Mouse (Mus musculus) ES-E14 (cell line): Measurements from ENCODE around the gene Lyrm1. TPM values are rescaled to one million over a fixed set of nuclear protein-coding genes. Genes with fewer than 3 reads are reported as not detected.
A peak's percentile ranks its signal among the peaks of the same experiment; 100 is the strongest.

Source experiments
- DNase-seq: peaks from one replicate; pipeline ENCODE4 v3.0.0-alpha.2; 2013; ENCODE audit warnings: low read depth, low spot score
- H3K27ac ChIP-seq: 2 replicates; pipeline ENCODE4 v1.5.1; 2012; ENCODE audit warnings: low read depth, mild to moderate bottlenecking, low read length, moderate library complexity, mixed read lengths; ENCODE audit not compliant: poor library complexity, insufficient read depth, severe bottlenecking
- H3K36me3 ChIP-seq: 2 replicates; pipeline ENCODE4 v1.6.1; 2012; ENCODE audit warnings: mild to moderate bottlenecking, low read length, moderate library complexity, mixed read lengths; ENCODE audit not compliant: control insufficient read depth, poor library complexity, insufficient read depth, severe bottlenecking
- H3K4me1 ChIP-seq, 2 experiments: fragments of 150-350 bp in 1 of 2; sonication (generic) in 1 of 2; 2 replicates each; pipeline ENCODE4 v1.6.1; 2012; ENCODE audit warnings: low read length in 2 of 2, mild to moderate bottlenecking in 1 of 2, mixed read lengths in 1 of 2; ENCODE audit not compliant: control insufficient read depth in 2 of 2, insufficient read depth in 2 of 2, poor library complexity in 1 of 2
- H3K4me3 ChIP-seq, 2 experiments: fragments of 150-350 bp in 1 of 2; sonication (generic) in 1 of 2; 2 replicates each; pipeline ENCODE4 v1.5.1; 2012; ENCODE audit warnings: low read length in 2 of 2, low read depth in 1 of 2, mild to moderate bottlenecking in 1 of 2, mixed read lengths in 1 of 2; ENCODE audit not compliant: insufficient read depth in 1 of 2, poor library complexity in 1 of 2, severe bottlenecking in 1 of 2
- H3K9ac ChIP-seq: 2 replicates; pipeline ENCODE4 v1.6.1; 2012; ENCODE audit warnings: low read depth, mild to moderate bottlenecking, low read length, mixed read lengths; ENCODE audit not compliant: poor library complexity, insufficient read depth, severe bottlenecking
- H3K9me3 ChIP-seq: fragments of 150-350 bp; sonication (generic); 2 replicates; pipeline ENCODE4 v1.6.1; 2012; ENCODE audit warnings: low read depth, mild to moderate bottlenecking, low read length; ENCODE audit not compliant: control insufficient read depth, insufficient read depth
- CHD2 ChIP-seq: IDR thresholded peaks from 2 replicates; pipeline ENCODE4 v1.6.1; 2014; ENCODE audit warnings: mild to moderate bottlenecking, low read depth, low read length, inconsistent platforms
- HCFC1 ChIP-seq: IDR thresholded peaks from 2 replicates; pipeline ENCODE4 v1.6.1; 2012; ENCODE audit warnings: low read length, inconsistent platforms, borderline replicate concordance; ENCODE audit not compliant: insufficient read depth
- MAFK ChIP-seq: IDR thresholded peaks from 2 replicates; pipeline ENCODE4 v1.6.1; 2014; ENCODE audit warnings: mild to moderate bottlenecking, low read depth, low read length, inconsistent platforms; ENCODE audit not compliant: insufficient read depth
- ZC3H11A ChIP-seq: IDR thresholded peaks from 2 replicates; pipeline ENCODE4 v1.6.1; 2012; ENCODE audit warnings: low read depth, mild to moderate bottlenecking, inconsistent platforms, low read length, borderline replicate concordance
- ZNF384 ChIP-seq: IDR thresholded peaks from 2 replicates; pipeline ENCODE4 v1.6.1; 2012; ENCODE audit warnings: low read depth, low read length, inconsistent platforms
- in situ Hi-C, 2 experiments: fragments of 600-800 bp; cut with MboI; formaldehyde crosslinking; loops; one replicate each; pipeline ENCODE4 v1.15.1; 2025; ENCODE audit warnings: low sequenced_read_pairs in 2 of 2, inconsistent platforms in 1 of 2; ENCODE audit not compliant: unreplicated experiment in 2 of 2
- total RNA-seq: library from RNA; depleted of rRNA; stranded (reverse); fragments of 300-350 nt; gene quantifications from 2 replicates; pipeline ENCODE4 v1.2.3, GENCODE M21; 2012

The Lyrm1 gene
- total RNA-seq, 1 experiment, result 3.8 TPM

DNA sequence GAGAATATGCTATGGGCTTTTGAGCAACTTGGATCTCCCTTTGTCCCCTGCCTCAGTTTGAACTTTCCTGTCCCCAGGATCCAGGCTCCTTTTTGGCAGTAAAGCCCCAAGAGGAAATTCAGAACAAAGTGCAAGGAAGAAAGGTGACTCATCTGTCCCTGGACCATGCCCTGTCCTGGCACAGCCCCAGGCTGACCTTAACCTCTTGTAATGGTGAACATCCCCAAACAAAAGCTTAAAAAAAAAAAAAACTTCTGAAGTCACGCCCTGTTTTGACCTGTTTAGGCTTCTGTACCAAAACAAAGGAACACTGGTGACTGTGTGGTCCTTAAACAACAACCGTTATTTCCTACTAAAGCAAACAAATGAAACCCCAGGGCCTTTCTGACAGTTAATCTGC is 45.9 kb downstream of the Lyrm1 start:
- Histone ChIP-seq H3K27ac (no peak overlapping the region), H3K36me3 (no peaks in the 10 kb centered on the region), H3K9ac (no peak overlapping the region), H3K4me3 (no peak overlapping the region), H3K9me3 (no peaks in the 10 kb centered on the region), H3K4me1 (peaks cover 2 to 3% of the 10 kb centered on the region in 2 experiments; a peak in 2 of 4 replicates)
- DNase-seq, result peak; percentile 16
- in situ Hi-C loops, result no loop called here
- TF ChIP-seq ZC3H11A (no peak), HCFC1 (no peak), CHD2 (no peak), ZNF384 (peak; percentile 94)

DNA sequence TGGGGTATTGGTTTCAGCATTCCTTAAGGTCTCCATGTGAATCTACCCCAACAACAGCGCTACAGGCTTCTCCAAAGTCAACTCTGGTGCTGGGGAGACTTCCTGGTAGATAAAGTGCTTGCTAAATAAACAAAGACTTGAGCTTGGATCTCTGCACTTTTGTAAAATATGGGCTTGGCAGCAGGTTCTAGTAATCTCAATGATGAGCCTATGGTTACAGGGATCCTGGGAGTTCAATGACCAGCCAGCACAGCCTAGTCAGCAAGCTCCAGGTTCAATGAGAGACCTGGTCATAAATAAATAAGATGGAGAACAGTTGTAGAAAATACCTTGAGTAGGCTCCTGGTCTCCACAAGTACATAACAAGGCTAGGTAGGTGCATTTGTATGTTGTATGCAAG is 58.4 kb downstream of the Lyrm1 start:
- Histone ChIP-seq H3K36me3 (no peaks in the 10 kb centered on the region), H3K4me1 (no peaks in the 10 kb centered on the region)
- no peak for TF ChIP-seq MAFK
- TF ChIP-seq ZC3H11A, result no peak
- TF ChIP-seq CHD2, result no peak
- no peak for TF ChIP-seq HCFC1
- no peak for TF ChIP-seq ZNF384

DNA sequence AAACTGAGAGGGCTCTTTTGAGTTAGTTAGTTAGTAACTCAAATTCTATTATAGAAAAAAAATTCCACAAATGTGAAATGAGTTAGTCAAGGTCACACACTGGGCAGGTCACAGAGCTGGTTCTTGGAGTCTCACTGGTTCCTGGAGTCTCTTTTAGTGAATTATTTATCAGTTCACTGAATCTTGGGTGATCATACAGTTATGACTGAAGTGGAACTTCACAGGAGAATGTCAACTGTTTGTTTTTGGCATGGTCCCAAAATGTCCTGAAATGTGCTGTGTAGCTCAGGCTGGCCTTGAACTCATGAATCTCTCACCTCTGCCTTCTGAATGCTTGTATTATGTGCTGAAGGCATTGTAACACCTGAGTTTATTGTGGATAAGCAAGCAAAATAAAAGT is 61.8 kb downstream of the Lyrm1 start:
- TF ChIP-seq ZC3H11A (no peak), HCFC1 (no peak), CHD2 (no peak), MAFK (no peak), ZNF384 (no peak)
- H3K36me3 ChIP-seq, result no peaks in the 10 kb centered on the region
- H3K27ac ChIP-seq, result no peak overlapping the region
- H3K4me3 ChIP-seq, result no peak overlapping the region
- no peaks in the 10 kb centered on the region for H3K4me1 ChIP-seq
- H3K9me3 ChIP-seq, result no peaks in the 10 kb centered on the region
- in situ Hi-C loops, result no loop called here
- H3K9ac ChIP-seq, result no peak overlapping the region
- DNase-seq, result no peak

More for the DNA sequence above, 58.4 kb downstream of the Lyrm1 start:
- DNase-seq, result no peak
- H3K4me3 ChIP-seq, result no peak overlapping the region
- no peak overlapping the region for H3K9ac ChIP-seq
- H3K27ac ChIP-seq, result no peak overlapping the region
- no peaks in the 10 kb centered on the region for H3K9me3 ChIP-seq
- in situ Hi-C loops, result no loop called here

DNA sequence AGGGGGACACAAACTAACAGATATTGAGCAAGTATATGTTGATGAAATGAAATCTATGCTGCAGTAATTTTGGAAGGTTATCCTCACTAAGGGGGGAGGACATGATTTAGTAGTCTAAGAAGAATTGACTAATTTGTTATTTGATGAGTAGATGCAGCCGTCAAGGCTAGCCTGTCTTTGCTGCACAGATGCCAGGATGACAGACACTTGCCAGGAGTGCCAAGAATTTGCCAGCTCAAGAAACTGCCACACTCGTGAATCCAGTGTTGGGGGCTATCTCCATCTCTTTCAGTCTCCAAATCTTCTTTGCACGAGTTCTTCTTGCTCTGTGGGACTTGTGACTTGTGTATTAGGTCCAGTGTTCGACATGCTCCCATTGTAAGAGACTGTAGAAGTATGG is 63.4 kb downstream of the Lyrm1 start:
- no peaks in the 10 kb centered on the region for H3K9me3 ChIP-seq
- no peak overlapping the region for H3K4me3 ChIP-seq
- no peak overlapping the region for H3K27ac ChIP-seq
- no peaks in the 10 kb centered on the region for H3K36me3 ChIP-seq
- no peak for DNase-seq
- in situ Hi-C loops, result no loop called here
- H3K9ac ChIP-seq, result no peak overlapping the region
- no peaks in the 10 kb centered on the region for H3K4me1 ChIP-seq
- TF ChIP-seq ZNF384 (no peak), CHD2 (no peak), ZC3H11A (no peak), MAFK (no peak), HCFC1 (no peak)

DNA sequence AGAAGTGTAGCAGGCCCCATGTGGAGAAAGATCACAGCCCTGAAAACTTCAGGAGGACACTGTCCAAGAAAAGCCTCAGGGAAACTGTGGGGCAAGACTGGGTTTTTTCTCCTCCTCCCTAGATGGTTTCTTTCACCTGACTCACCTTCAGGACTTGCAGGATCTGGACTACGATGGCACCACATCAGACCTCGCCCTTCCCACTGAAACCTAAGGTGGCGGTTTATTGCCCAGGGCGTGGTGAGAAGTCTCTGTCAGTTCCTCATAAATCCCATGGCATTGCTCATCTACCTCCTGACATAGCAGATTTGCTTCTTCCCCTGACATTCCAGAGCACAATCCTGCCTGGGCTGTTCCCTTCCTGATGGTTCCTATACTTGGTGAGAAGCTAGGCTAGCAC is 63.8 kb downstream of the Lyrm1 start:
- H3K4me1 ChIP-seq, result no peaks in the 10 kb centered on the region
- TF ChIP-seq HCFC1 (no peak), ZC3H11A (no peak), MAFK (no peak), ZNF384 (no peak), CHD2 (no peak)
- H3K36me3 ChIP-seq, result no peaks in the 10 kb centered on the region
- H3K4me3 ChIP-seq, result no peak overlapping the region
- H3K9me3 ChIP-seq, result no peaks in the 10 kb centered on the region
- DNase-seq, result no peak
- in situ Hi-C loops, result no loop called here
- H3K27ac ChIP-seq, result no peak overlapping the region
- H3K9ac ChIP-seq, result no peak overlapping the region
